Mouse (Mus musculus) cerebellum, adult 11 months (tissue): ENCODE data around the gene Ccdc7b.
"Not testable (repeated sequence)": the region's sequence is repeated elsewhere in the genome, so short reads cannot be mapped to it uniquely, and the experiment has no call there.

ENCODE experiments used
- DNase-seq: peaks from one replicate; pipeline ENCODE4 v3.0.0; 2022

Ccdc7b gene

GRCm38 (mm10) chr8:129066834-129067233, at the start of gene Ccdc7b:
Gene Ccdc7b (plus strand): TSS chr8:129067134.
- DNase-seq, result not testable (repeated sequence)

DNA sequence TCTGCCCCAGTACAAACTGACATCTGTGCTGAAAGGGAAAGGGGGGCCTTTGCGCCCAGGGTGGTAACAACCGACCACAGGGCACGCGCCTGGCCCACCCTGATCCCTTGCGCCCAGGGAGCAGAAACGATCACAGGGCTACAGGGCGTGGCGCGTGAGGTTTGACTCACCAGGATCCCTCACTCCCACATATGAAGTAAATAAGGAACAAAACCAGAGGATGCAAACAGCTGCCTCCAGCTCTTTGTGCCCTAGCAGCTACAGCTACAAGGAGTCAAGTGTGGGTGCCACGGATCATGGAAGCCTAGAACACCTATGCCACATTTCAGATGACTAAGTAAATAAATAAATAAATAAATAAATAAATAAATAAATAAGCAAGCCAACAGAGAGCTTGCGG, 1.5 kb upstream of the Ccdc7b start, which contains the start of gene Ccdc7a:
Ccdc7a (minus strand) TSS at position 101 of the 400 bp plus-strand sequence.
- not testable (repeated sequence) for DNase-seq

DNA sequence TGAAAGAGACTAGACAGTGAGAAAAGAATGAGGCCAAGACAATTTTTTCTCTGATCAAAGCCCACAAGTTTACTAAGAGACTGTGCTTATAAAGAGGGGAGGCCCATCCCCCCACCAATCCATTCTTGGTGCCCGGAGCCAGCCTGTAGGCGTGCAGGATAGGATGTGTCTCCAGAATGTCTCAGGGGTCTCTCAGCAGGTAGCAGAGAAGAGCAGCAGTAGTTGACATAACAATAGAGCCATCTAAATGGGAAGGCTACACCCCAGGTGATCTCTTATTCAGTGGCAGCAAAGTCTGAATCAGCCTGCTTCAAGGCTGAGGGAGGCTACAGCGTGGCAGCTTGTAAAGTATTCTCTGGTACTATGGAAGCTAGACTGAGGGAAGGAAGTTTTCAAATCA, 48.8 kb downstream of the Ccdc7b start:
- not testable (repeated sequence) for DNase-seq

DNA sequence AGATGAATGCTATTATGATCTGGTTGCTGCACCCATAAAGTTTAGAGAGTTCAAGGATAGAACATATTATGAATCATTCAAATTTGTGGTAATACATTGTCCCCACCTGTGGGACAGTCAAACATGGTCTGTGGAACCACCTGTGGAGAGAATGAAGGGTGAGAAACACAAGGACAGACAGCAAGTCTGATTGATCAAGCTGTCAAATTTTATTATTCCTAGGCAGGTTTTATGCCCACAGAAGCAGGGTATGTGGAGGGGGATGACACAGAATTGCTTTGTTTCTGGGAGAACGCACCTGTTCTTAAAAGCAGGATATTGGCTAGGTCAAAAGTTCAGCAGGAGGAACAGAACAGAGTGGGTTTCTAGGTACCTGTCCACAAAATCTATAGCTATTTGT, 64.6 kb downstream of the Ccdc7b start, which contains the start of gene Gm10999:
Gm10999 (minus strand) TSS at position 101 of the 400 bp plus-strand sequence.
- no peak for DNase-seq

GRCm38 (mm10) chr8:129133475-129133874, 66.5 kb downstream of the Ccdc7b start:
- no peak for DNase-seq
